Mouse (Mus musculus) erythroblast, embryonic 14.5 days (primary cell): ENCODE measurements around the gene Tmem63a.

ENCODE experiments used
- GATA1 ChIP-seq: IDR thresholded peaks from 2 replicates; pipeline ENCODE4 v1.6.1; 2012; ENCODE audit warnings: low read length, inconsistent platforms, mixed read lengths
- TAL1 ChIP-seq: IDR thresholded peaks from 3 replicates; pipeline ENCODE4 v1.6.1; 2012; ENCODE audit warnings: low read length, inconsistent platforms, mixed read lengths

DNA sequence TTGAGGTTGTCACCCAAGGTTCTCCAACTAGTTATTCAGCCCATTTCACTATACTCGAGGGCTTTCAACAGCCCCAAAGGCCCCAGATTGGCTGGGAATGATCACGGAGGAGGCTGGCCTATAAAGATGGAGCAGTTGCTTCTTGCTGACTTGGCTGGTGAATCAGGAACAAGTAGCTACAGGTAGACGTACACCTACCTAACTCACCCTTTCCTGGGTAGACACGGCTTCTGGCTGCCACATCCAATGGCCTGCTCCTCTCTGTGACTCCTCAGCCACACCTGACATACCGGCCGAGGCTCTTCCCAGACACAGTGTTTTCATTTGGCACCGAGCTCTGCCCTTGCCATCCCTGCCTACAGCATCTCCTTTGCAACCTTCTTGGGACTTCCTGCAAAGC is 25.1 kb downstream of the Tmem63a start:
- TF ChIP-seq GATA1: no peak
- no peak for TF ChIP-seq TAL1
